Mouse (Mus musculus) telencephalon, adult 2 months (tissue): ENCODE results near the gene Mrrf.

Experiments used
- DNase-seq: peaks from one replicate; pipeline ENCODE4 v3.0.0-alpha.2; 2011; ENCODE audit warnings: low read depth, low spot score

Mrrf gene

GRCm38 (mm10) chr2:36230967-36231366, 94.8 kb downstream of the Mrrf start:
- DNase-seq: no peak

- DNase-seq: no peak
Measured at GRCm38 (mm10) chr2:36234526-36235368, 98.6 kb downstream of the Mrrf start.

- DNase-seq: no peak
Measured at GRCm38 (mm10) chr2:36235917-36236316, 99.7 kb downstream of the Mrrf start.

- DNase-seq: no peak
Measured at GRCm38 (mm10) chr2:36236889-36237288, 100.7 kb downstream of the Mrrf start.

- DNase-seq: no peak
Measured at GRCm38 (mm10) chr2:36237557-36237956, 101.4 kb downstream of the Mrrf start.

- DNase-seq: no peak
Measured at GRCm38 (mm10) chr2:36238467-36238866, 102.3 kb downstream of the Mrrf start.

- no peak for DNase-seq
Measured at GRCm38 (mm10) chr2:36238951-36239350, 102.8 kb downstream of the Mrrf start.
